Mouse (Mus musculus) splenic B cell, adult 2 months (primary cell): ENCODE data around the gene Ttyh3.
A peak's percentile ranks its signal among the peaks of the same experiment; 100 is the strongest.

Experiments used
- DNase-seq: peaks from one replicate; pipeline ENCODE4 v3.0.0-alpha.2; 2011; ENCODE audit warnings: low read depth, low spot score
- H3K27me3 ChIP-seq: 2 replicates; pipeline ENCODE4 v1.6.1; 2012; ENCODE audit warnings: mild to moderate bottlenecking, low read length, moderate library complexity, mixed read lengths; ENCODE audit not compliant: control insufficient read depth, poor library complexity, insufficient read depth, severe bottlenecking
- H3K36me3 ChIP-seq: 2 replicates; pipeline ENCODE4 v1.6.1; 2012; ENCODE audit warnings: mild to moderate bottlenecking, low read length, moderate library complexity, mixed read lengths; ENCODE audit not compliant: control insufficient read depth, poor library complexity, insufficient read depth, severe bottlenecking

Ttyh3 gene

DNA sequence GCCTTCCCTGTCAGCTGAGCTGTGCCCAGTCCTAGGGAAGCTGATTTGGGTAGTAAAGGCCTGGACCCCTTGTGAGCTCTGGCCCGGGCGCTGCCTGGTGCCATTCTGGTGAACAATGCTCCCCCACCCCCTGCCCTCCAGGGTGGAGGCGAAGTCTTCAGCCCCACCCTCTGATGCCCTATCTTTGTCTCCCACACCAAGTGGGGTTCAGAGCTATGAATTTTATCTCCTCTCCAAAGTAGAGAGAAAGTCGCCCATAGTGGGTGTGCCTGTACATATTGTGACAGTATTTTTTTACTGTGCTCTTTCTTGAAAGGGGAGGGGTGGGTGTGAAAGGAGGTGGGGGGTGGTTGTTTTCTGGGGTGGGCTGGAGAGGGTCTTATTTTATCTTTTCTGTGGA is 34.0 kb downstream of the Ttyh3 start:
- Histone ChIP-seq H3K36me3 (peaks cover 10% of the 10 kb centered on the region; the same call in 1 of the 2 replicates), H3K27me3 (no peaks in the 10 kb centered on the region)
- no peak for DNase-seq

DNA sequence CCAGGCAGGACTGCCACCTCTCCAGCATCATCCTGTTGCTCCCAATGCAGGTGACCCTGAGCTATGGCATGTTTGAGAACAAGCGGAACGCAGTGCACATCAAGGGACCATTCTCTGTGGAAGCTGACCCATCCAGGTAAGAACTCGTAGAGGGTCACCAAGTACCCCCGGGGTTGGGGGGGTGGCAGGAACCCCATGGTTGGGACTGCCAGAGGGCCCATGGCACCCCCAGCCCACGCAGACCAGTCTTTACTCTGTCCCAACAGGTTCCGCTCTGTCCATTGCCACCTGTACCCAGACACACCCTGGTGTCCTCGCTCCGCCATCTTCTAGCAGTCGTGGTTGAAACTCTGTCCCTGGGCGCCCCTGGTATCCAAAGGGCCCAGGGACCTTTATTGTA is 34.7 kb downstream of the Ttyh3 start:
- no peak for DNase-seq
- Histone ChIP-seq H3K36me3 (peaks cover 10% of the 10 kb centered on the region; the same call in 1 of the 2 replicates), H3K27me3 (no peaks in the 10 kb centered on the region)

DNA sequence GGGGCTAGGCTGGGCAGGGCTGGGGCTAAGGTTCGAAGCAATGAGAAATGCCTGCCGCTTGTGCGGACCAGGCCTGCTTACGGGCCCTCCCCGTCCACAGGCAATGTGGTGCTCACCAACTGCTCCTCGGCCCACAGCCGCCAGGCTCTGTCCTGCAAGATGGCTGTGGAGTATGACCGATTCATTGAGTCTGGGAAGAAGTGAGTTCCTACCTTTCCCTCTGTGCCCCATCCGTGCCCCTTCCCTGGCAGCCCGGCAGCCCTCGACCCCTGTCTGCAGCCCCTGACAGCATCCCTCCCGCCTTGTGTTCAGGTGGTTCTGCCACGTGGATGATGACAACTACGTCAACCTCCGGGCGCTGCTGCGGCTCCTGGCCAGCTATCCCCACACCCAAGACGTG is 36.6 kb downstream of the Ttyh3 start:
- Histone ChIP-seq H3K36me3 (peaks cover 10% of the 10 kb centered on the region; the same call in 1 of the 2 replicates), H3K27me3 (no peaks in the 10 kb centered on the region)
- DNase-seq: no peak

DNA sequence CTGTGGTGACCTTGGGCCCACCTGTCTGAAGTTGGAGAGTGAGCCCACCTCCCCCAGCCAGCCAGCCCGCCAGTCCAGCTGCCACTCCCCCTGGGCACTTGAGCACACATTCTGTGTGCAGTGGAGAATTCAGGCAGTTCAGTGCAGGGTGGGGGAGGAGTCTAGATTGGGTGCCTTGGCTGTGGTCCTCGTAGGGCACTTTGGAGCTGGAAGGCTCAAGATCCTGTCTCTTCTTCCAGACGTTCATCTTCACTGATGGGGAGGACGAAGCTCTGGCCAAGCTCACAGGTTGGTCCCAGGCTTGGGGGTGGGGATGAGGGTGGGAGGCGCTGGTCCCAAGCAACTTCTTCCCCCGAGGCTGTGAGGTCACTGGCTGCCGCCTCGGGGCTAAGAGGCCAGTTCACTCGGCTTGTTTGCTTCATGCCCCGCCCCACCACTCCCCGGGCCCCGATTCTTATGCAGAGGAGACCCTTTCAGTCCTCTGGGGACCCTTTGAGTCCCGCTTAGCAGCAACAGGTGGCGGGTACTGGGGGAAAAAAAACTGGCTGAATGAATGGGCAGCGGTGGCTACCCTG is 37.1 kb downstream of the Ttyh3 start:
- no peak for DNase-seq
- H3K27me3 ChIP-seq: no peaks in the 10 kb centered on the region
- H3K36me3 ChIP-seq: peaks cover 10% of the 10 kb centered on the region; the same call in 1 of the 2 replicates

DNA sequence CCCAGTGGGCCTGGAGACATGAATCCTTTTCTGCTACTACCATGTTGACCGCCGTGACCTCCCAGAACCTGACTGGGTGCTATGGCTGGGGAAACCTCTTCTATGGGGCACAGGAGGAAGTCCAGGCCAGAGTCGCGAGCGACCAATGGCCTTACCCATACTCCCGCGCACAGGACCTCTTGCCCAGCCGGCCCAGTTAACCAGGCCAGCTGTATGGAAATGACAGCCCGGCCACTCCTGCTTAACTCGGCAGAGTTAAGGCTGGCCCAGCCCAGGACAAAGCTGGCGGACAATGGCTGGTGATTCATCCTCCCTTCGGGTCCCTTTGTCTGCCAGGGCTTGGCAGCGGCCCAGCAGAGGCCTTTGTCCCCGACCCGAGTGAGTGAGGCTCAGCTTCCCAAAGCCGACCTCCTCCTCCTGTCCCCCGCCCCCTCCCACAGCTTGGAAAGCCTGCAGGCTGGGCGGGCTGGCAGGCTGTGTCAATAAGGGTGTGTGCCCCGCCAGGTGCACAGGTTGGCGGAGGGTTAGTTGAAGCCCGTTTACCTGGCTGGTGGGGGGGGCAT is 37.7 kb downstream of the Ttyh3 start:
- no peaks in the 10 kb centered on the region for H3K27me3 ChIP-seq
- peaks cover 10% of the 10 kb centered on the region; the same call in 1 of the 2 replicates for H3K36me3 ChIP-seq
- DNase-seq: no peak

DNA sequence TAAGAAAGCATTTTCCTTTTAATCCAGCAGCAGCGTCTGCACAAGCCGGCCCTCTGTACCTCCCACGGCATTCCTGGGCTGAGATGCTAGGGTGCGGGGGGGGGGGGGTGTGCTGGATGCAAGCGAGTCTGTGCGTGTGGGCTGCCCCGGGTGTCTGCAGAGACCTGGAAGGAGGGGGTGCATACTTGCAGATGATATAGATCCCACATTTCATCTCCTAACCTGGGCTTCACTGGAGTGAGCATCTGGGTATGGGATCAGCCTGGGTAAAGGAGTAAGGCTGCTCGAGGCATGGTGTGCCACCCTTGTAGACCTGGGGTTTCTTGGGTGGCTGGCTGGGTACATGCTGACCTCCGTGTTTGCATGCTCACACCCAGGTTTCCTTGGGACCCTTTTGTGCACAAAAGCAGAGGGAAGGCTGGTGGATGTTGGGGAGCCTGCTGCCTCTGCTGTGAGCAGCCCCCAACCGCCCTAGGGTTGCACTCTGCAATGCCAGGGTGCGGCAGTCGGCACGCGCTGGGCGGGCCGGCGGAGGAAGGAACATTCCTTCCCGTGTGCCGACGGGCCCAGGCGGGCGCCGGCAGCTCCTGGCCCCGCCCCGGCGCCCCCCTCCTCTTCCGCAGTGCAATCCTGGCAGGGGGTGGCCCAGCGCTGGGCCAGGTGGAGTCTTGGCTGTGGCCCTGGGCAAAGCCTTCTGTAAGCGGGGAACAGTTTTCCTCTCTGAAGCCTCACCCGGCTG is 38.4 kb downstream of the Ttyh3 start:
- H3K36me3 ChIP-seq: peaks cover 10% of the 10 kb centered on the region; the same call in 1 of the 2 replicates
- DNase-seq: no peak
- H3K27me3 ChIP-seq: no peaks in the 10 kb centered on the region

DNA sequence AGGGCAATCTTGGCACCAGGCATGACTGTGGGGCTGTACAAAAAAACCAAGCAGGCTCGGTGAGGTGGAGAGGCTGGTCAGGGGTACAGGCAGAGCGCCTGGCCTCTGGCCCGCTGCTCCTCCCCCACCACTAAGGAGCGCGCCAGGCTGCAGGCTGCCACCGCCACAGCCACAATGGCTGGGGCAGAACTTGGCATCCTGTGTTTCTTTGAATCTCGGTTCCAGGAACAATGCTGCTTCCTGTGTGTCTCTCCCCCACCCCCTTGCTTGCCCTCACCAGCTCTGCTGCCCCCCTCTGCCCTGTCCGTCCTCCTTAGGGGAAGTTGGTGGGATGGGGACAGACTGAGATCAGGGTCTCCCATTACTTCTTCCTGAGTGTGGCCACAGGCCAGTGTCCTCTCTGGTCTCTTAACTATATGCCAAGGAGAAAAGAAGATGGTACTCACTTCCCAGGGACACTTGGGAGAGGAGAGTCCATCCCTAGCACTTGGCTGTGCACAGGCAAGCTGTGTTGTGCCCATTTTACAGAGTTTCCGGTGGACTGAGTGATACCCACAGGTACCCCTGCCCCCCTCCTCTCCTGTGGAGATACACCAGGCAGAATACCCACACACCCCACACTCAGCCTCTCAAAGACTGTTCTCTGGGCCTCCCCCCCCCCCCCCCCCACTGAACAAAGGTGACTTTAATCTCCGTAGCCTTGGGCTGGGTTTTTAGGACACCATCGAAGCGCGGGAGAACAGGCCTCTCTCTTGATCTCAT is 39.1 kb downstream of the Ttyh3 start:
- peak; percentile 31 for DNase-seq
- Histone ChIP-seq H3K36me3 (peaks cover 7% of the 10 kb centered on the region; the same call in 1 of the 2 replicates), H3K27me3 (no peaks in the 10 kb centered on the region)

DNA sequence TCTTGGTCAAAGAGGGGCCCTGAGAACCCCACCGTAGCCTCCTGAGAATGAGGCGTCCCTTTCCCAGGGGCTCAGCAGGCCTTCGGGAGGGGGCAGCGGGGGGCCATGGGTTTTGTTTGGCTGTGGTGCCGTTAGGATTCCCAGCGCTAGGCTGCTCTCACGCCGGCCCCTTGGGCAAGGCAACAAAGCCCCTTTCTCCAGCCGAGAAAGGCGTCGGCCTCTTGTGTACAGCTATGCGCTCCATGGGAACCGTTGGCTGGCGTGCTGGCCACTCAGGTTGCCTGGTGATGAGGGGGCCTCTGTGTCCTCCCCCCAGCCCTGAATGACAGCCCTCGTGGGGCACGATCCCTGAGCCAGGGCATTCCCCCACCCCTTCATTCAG is 40.2 kb downstream of the Ttyh3 start:
- Histone ChIP-seq H3K27me3 (no peaks in the 10 kb centered on the region), H3K36me3 (peaks cover 5% of the 10 kb centered on the region; the same call in 1 of the 2 replicates)
- no peak for DNase-seq

DNA sequence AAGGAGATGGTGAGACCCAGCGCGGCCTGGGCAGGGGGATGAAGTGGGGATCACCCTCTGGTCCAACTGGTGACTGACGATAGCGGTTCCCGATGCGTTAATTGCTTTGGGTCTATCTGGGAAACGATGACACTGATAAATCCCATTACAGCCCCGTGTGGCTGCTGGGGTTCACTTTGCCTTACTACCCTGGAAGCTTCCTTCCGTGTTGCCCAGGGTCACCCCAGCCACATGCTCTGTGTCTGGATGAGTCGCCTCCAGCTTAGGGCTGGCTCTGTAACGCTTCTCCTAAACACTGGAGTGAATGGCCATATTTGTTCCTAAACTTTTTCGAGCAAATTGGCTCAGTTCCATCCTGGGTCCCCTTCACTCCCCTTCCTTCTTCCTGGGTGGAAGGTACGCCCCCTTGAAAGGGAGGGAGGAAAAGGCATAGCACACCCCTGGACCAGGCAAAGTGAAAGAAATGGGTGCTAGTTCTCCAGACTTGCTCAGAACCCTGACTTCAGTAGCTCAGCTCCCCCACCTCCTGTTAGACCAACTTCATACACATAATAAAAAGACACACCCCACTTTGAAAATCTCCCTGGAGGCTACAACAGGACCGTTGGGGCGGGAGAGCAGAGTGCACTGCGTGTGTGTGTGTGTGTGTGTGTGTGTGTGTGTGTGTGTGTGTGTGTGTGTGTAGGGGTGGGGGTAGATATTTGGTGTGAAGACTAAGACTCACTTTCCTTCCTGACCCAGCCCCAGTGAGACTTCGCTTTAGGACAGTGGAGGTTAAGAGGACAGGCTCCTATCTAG is 40.8 kb downstream of the Ttyh3 start:
- Histone ChIP-seq H3K27me3 (no peaks in the 10 kb centered on the region), H3K36me3 (peaks cover 5% of the 10 kb centered on the region; the same call in 1 of the 2 replicates)
- DNase-seq: peak; percentile 49

DNA sequence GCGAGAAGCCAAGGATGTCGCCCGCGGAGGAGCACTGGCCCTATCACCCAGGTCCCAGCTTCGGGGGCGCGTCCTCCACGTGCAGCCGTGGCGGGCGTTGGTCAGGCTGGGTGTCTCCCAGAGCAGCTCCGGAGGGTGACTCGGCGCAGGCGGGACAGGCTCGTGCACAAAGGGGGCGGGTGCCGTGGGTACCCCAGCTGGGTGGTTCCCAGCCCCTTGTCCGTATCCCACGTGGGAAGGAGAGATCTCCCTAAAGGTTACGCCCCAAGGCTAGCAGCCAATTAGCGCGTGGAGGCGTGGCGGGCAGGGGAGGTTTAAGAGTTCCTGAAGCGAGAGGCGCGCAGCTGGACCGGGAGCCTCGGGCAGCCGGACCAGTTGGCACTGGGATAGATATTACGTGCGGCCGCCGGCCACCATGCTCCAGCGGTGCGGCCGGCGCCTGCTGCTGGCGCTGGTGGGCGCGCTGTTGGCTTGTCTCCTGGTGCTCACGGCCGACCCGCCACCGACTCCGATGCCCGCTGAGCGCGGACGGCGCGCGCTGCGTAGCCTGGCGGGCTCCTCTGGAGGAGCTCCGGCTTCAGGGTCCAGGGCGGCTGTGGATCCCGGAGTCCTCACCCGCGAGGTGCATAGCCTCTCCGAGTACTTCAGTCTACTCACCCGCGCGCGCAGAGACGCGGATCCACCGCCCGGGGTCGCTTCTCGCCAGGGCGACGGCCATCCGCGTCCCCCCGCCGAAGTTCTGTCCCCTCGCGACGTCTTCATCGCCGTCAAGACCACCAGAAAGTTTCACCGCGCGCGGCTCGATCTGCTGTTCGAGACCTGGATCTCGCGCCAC is 41.6 kb downstream of the Ttyh3 start, which contains the start of gene Lfng:
Lfng (plus strand) TSS at position 320 of the 835 bp plus-strand sequence.
- peak; percentile 79 for DNase-seq
- Histone ChIP-seq H3K36me3 (peaks cover 2% of the 10 kb centered on the region; the same call in 1 of the 2 replicates), H3K27me3 (no peaks in the 10 kb centered on the region)

DNA sequence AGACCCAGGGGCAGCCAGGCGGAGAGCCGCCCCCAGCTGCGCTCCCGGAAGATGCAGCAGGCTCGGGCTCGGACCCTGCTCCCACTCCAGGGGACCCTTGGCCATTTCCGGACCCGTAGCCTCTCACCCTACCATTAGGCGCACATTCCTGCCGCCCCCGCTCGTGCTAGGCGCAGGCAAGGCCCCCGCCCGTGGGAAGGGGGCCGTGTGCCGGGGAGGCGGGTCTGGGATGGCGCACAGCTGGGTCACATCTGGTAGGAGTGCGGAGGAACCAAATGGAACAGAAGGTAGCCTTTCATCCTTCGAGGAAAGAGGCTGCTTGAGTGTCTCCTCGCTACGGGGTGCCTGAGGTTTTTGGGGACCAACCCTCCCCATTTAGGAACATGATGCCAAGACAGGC is 42.4 kb downstream of the Ttyh3 start:
- DNase-seq: no peak
- Histone ChIP-seq H3K36me3 (no peaks in the 10 kb centered on the region), H3K27me3 (no peaks in the 10 kb centered on the region)

DNA sequence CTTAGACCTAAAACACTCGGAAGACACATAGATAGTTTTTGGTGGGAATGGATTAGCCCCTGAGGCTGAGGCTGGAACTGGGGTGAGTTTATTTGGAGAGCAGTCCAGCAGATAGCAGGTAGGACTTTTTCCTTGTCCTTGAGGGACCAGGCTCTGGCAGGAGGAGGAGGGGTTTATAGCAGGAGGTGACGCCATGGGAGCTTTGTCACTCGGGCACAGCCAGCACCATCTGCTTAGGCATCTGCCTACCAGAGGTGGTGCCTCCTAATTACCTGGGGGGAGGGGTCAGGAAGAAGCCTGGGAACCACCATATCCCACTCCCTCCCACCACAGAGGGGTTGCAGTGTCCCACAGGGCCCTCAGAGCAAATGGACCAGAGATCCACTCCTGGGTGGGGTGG is 43.6 kb downstream of the Ttyh3 start:
- DNase-seq: no peak
- no peaks in the 10 kb centered on the region for H3K27me3 ChIP-seq
- no peaks in the 10 kb centered on the region for H3K36me3 ChIP-seq

DNA sequence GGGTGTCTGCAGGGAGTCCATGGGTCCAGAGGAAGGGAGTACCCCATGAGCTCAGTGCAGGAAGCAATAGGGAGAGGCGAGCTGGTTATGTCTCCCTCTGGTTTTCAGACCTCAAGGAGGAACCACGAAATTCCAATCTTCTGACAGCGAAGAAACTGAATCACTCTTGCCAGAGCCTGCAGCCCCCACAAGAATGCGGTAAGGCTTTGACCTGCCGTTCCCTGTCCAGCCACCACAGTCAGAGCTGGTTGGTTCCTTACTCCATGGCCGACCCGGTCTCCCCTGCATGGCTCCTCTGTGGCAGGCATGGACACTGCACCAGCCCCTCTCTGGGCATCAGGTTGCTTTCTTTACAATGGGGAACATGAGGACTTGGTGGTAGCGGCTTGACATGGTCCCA is 44.4 kb downstream of the Ttyh3 start:
- Histone ChIP-seq H3K27me3 (no peaks in the 10 kb centered on the region), H3K36me3 (no peaks in the 10 kb centered on the region)
- DNase-seq: no peak
